Mouse (Mus musculus): ENCODE measurements around the gene Nova2. TPM values are rescaled to one million over a fixed set of nuclear protein-coding genes. Genes with fewer than 3 reads are reported as not detected.

The Nova2 gene
- polyA plus RNA-seq, 1 experiment from 2014 or later = 1.2 TPM

DNA sequence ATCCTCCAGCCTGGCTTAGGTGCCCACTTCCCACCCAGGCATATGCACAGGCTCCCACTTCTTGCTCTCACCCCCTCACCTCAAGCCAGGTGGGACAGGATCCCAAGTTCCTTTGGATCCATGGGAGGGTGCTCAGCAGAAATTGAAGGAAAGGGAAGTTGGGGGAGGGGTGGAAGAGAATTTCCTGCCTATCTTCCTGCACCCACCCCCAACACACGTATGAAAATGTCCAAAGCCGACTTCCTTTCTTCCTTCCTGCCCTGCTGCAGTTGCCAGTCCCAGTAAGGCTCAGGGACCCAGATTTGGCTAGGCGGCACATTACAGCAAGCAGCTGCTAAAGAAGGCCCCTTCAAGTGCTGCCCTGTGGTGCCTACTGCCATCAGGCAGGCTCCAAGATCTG is 2.1 kb downstream of the Nova2 start:
- Histone ChIP-seq H3K4me2 (replicated peaks; ENCODE audit: low read depth, low read length) (peak overlapping the region; percentile 64), H3K9me3 (ENCODE audit: low read length) (no peaks in the 10 kb centered on the region), H3K27ac (ENCODE audit: low read length) (peak overlapping the region; percentile 89), H3K4me1 (ENCODE audit: insufficient read depth, low read depth, low read length) (peaks cover 3% of the 10 kb centered on the region; the same call in 1 of the 2 replicates), H3K36me3 (ENCODE audit: insufficient read depth, low read length) (no peaks in the 10 kb centered on the region), H3K9ac (replicated peaks; ENCODE audit: low read depth) (no peak overlapping the region), H3K4me3 (ENCODE audit: low read depth, low read length) (0 out of 2 replicates have a peak overlapping the region, but pooled peaks have one; percentile 53), H3K27me3 (replicated peaks; ENCODE audit: insufficient read depth, low read length) (peaks cover 13% of the 10 kb centered on the region)
- 21% methylated on average over 3 of the region's 3 CpGs for WGBS
- ATAC-seq (peak; percentile 27; the same call in 1 of the 2 replicates), DNase-seq (ENCODE audit: low spot score) (peak; percentile 65)
- TF ChIP-seq EP300 (IDR thresholded peaks at IDR 0.05) (peak; percentile 95), CTCF (IDR thresholded peaks at IDR 0.05) (no peak)

DNA sequence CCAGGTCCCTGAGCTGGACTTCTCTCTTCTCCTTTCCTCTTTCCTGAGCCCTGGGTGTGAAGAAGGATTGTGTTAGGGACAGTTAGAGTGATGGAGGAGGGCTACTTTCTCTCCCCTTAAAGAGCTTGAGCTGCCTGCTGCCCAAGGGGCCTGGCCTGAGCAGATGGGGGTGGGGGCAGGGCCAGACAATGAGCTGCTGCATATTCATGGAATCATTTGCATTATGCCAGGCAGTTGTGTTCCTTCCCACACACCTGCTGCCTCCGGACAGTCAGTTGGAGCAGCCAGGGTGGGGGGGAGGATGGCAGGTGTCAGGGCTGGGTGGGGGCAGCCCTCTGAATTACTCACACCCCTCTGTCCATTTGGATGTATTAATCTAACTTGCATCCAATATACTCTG is 16.7 kb downstream of the Nova2 start:
- Histone ChIP-seq H3K4me3 (ENCODE audit: low read depth, low read length) (no peak overlapping the region), H3K27me3 (replicated peaks; ENCODE audit: insufficient read depth, low read length) (no peaks in the 10 kb centered on the region), H3K9me3 (ENCODE audit: low read length) (no peaks in the 10 kb centered on the region), H3K4me2 (replicated peaks; ENCODE audit: low read depth, low read length) (no peak overlapping the region), H3K36me3 (ENCODE audit: insufficient read depth, low read length) (no peaks in the 10 kb centered on the region), H3K9ac (replicated peaks; ENCODE audit: low read depth) (no peak overlapping the region), H3K4me1 (ENCODE audit: insufficient read depth, low read depth, low read length) (no peaks in the 10 kb centered on the region), H3K27ac (ENCODE audit: low read length) (no peak overlapping the region)
- ATAC-seq (no peak), DNase-seq (ENCODE audit: low spot score) (no peak)
- no peak for TF ChIP-seq CTCF (IDR thresholded peaks at IDR 0.05)
- TF ChIP-seq EP300 (IDR thresholded peaks at IDR 0.05) = no peak
- 33% methylated on average over 1 of the region's 1 CpGs for WGBS

DNA sequence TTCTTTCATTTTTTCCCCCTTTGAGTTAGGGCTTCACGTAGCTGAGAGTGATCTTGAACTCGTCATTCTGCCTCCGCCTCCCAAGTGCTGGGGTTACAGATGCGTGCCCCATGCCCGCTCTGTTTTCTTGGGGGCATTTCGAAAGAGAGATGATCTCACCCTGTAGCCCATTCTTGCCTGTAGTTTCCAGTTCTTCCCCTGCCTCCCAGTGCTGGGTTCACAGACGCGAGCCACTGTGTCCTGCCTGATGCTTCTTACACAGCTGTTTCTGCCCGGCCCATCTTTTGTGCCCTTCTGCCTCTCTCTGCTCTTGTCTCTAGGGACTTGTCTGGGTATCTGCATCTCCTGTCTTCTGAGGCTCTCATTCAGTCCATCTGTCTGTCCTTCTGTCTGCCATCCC is 17.1 kb downstream of the Nova2 start:
- Histone ChIP-seq H3K9ac (replicated peaks; ENCODE audit: low read depth) (no peak overlapping the region), H3K4me3 (ENCODE audit: low read depth, low read length) (no peak overlapping the region), H3K4me2 (replicated peaks; ENCODE audit: low read depth, low read length) (no peak overlapping the region), H3K27ac (ENCODE audit: low read length) (no peak overlapping the region), H3K36me3 (ENCODE audit: insufficient read depth, low read length) (no peaks in the 10 kb centered on the region), H3K9me3 (ENCODE audit: low read length) (no peaks in the 10 kb centered on the region), H3K4me1 (ENCODE audit: insufficient read depth, low read depth, low read length) (no peaks in the 10 kb centered on the region), H3K27me3 (replicated peaks; ENCODE audit: insufficient read depth, low read length) (no peaks in the 10 kb centered on the region)
- WGBS = 65% methylated on average over 9 of the region's 9 CpGs
- TF ChIP-seq CTCF (IDR thresholded peaks at IDR 0.05) (no peak), EP300 (IDR thresholded peaks at IDR 0.05) (no peak)
- DNase-seq (ENCODE audit: low spot score) (no peak), ATAC-seq (no peak)

DNA sequence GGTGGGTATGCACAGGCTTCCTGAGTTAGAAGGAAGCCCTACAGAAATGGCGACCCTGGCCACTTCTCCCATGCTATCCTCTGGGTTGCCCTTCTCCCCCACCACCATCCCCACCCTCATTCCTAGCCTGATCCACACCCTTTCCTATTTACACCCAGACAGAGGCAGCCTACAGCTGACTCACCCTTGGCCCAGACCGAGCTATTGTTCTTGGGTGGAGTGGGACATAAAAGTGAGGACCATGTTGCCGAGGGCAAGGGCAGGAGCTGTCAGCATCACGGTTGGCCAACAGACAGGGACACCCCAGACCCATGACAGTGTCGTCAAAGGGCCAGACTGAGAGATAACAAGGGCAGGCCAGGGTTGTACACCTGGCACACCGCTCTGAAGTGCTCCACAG is 22.5 kb downstream of the Nova2 start:
- TF ChIP-seq EP300 (IDR thresholded peaks at IDR 0.05) (peak; percentile 98), CTCF (IDR thresholded peaks at IDR 0.05) (no peak)
- no peak overlapping the region for H3K4me3 ChIP-seq (ENCODE audit: low read depth, low read length)
- H3K9me3 ChIP-seq (ENCODE audit: low read length) = no peaks in the 10 kb centered on the region
- no peaks in the 10 kb centered on the region for H3K36me3 ChIP-seq (ENCODE audit: insufficient read depth, low read length)
- H3K27ac ChIP-seq (ENCODE audit: low read length) = peak overlapping the region; percentile 79
- WGBS = 46% methylated on average over 6 of the region's 6 CpGs
- H3K27me3 ChIP-seq (replicated peaks; ENCODE audit: insufficient read depth, low read length) = no peaks in the 10 kb centered on the region
- no peak overlapping the region for H3K4me2 ChIP-seq (replicated peaks; ENCODE audit: low read depth, low read length)
- H3K4me1 ChIP-seq (ENCODE audit: insufficient read depth, low read depth, low read length) = no peaks in the 10 kb centered on the region
- peak; percentile 96 for ATAC-seq
- H3K9ac ChIP-seq (replicated peaks; ENCODE audit: low read depth) = no peak overlapping the region
- DNase-seq (ENCODE audit: low spot score) = peak; percentile 78

DNA sequence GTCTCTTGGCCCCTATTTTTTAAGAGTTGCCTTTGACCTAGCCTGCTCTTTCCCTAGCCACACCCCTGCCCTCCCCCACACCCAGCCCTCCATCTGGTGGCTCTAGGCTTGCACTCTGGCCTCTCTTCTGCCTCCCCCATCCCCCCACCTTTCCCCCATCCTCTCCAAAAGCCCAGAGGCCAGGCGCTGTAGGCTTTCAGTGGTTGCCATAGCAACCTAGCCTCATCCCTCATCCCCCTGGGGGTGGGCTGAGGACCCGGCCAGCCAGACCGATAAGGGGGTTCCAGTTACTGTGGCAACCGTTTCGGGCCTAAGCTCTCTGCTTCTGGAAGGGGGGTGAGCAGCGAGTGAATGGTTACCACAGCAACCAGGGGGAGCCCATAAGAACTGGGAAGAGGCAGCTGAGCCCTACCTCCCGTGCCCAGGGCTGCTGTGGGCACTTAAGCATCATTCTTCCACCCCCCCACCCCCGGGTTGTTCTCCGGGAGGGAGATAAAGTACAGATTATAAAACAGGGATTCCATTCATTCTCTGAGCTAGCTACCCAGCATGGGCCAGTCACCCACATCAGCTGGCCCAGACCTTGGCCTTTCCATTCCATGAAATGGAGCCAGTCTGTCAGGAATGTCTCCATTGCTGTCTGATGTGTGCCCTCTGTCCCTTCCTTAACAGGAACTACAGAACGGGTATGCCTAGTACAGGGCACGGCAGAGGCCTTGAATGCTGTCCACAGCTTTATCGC is 24.3 kb downstream of the Nova2 start:
- no peaks in the 10 kb centered on the region for H3K27me3 ChIP-seq (replicated peaks; ENCODE audit: insufficient read depth, low read length)
- ATAC-seq (no peak), DNase-seq (ENCODE audit: low spot score) (no peak)
- H3K27ac ChIP-seq (ENCODE audit: low read length) = peak overlapping the region; percentile 33; the same call in 1 of the 2 replicates
- H3K36me3 ChIP-seq (ENCODE audit: insufficient read depth, low read length) = no peaks in the 10 kb centered on the region
- H3K4me3 ChIP-seq (ENCODE audit: low read depth, low read length) = no peak overlapping the region
- H3K4me1 ChIP-seq (ENCODE audit: insufficient read depth, low read depth, low read length) = no peaks in the 10 kb centered on the region
- H3K9ac ChIP-seq (replicated peaks; ENCODE audit: low read depth) = no peak overlapping the region
- no peaks in the 10 kb centered on the region for H3K9me3 ChIP-seq (ENCODE audit: low read length)
- H3K4me2 ChIP-seq (replicated peaks; ENCODE audit: low read depth, low read length) = no peak overlapping the region
- TF ChIP-seq CTCF (IDR thresholded peaks at IDR 0.05) (no peak), EP300 (IDR thresholded peaks at IDR 0.05) (no peak)
- 25% methylated on average over 11 of the region's 12 CpGs for WGBS

DNA sequence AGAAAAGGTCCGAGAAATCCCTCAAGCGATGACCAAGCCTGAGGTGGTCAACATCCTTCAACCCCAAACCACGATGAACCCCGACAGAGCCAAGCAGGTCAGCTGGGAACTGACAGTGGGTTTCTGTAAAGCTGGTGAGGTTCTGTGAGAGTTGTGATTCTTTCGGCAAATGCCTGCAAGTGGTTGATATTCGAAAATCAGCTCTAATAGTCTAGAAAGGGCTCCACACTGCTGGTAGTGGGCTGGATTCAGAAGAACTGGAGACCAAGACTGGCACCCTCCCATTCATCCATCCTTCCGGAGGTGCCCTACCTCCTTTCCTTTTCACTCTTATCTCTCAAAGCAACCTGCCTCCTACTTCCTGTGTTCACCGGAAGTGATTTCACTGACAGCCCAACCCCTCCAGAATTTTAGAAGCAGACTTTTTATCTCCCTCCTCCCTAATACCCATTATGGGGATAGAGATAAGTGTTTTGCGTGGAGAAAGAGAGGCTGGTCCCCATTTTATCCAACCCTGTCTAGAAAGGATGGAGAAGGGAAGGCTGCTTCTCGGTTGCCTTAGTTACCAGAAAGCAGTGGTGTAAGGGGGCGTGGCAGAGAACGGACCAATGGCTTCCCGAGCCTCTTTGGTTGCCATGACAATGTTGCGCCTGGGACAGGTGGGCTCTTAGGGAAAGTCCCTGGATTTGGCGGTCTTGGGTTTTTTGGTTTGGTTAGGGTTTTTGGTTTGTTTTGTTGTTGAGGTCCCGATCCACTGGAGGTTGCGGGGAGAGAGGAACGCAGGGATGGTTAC is 25.0 kb downstream of the Nova2 start:
- H3K36me3 ChIP-seq (ENCODE audit: insufficient read depth, low read length) = no peaks in the 10 kb centered on the region
- H3K9me3 ChIP-seq (ENCODE audit: low read length) = no peaks in the 10 kb centered on the region
- H3K27ac ChIP-seq (ENCODE audit: low read length) = peak overlapping the region; percentile 33; the same call in 1 of the 2 replicates
- H3K9ac ChIP-seq (replicated peaks; ENCODE audit: low read depth) = no peak overlapping the region
- no peaks in the 10 kb centered on the region for H3K27me3 ChIP-seq (replicated peaks; ENCODE audit: insufficient read depth, low read length)
- DNase-seq (ENCODE audit: low spot score) (peak; percentile 12), ATAC-seq (0 out of 2 replicates have a peak, but pooled peaks have one; percentile 25)
- peak; percentile 93 for TF ChIP-seq EP300 (IDR thresholded peaks at IDR 0.05)
- no peak for TF ChIP-seq CTCF (IDR thresholded peaks at IDR 0.05)
- no peak overlapping the region for H3K4me2 ChIP-seq (replicated peaks; ENCODE audit: low read depth, low read length)
- no peak overlapping the region for H3K4me3 ChIP-seq (ENCODE audit: low read depth, low read length)
- no peaks in the 10 kb centered on the region for H3K4me1 ChIP-seq (ENCODE audit: insufficient read depth, low read depth, low read length)
- 27% methylated on average over 18 of the region's 18 CpGs for WGBS
